Mouse (Mus musculus) left cerebral cortex, adult 8-10 months (tissue): Measurements from ENCODE around the gene Rab2b. TPM values are rescaled to one million over a fixed set of nuclear protein-coding genes. Genes with fewer than 3 reads are reported as not detected.

Source experiments
- DNase-seq, 2 experiments: peaks; one replicate each; pipeline ENCODE4 v3.0.0; 2022; ENCODE audit warnings: low spot score in 2 of 2
- total RNA-seq, 4 experiments: library from RNA; stranded (reverse); gene quantifications; 2 replicates each; pipeline ENCODE4 v1.2.4; 2022

Gene Rab2b
- total RNA-seq, 4 experiments from 2014 or later, result 34.9 to 41.4 (median 38.6) TPM

- no peak for DNase-seq
Observed at GRCm38 (mm10) chr14:52279747-52280120, 389 bp upstream of the Rab2b start.

GRCm38 (mm10) chr14:52277210-52277609 is 2.1 kb downstream of the Rab2b start:
- DNase-seq, result no peak

GRCm38 (mm10) chr14:52272781-52273180 is 6.6 kb downstream of the Rab2b start:
- no peak for DNase-seq

GRCm38 (mm10) chr14:52257484-52258213 is 21.7 kb downstream of the Rab2b start, which contains the start of gene Chd8:
TSS of gene Chd8 (minus strand) at chr14:52257780.
- DNase-seq, result peak; percentile 95 to 98

- no peak for DNase-seq
Observed at GRCm38 (mm10) chr14:52256311-52257175, 22.8 kb downstream of the Rab2b start.

- DNase-seq, result no peak
Observed at GRCm38 (mm10) chr14:52246129-52246528, 33.2 kb downstream of the Rab2b start.

GRCm38 (mm10) chr14:52244690-52245042 is 34.7 kb downstream of the Rab2b start:
- DNase-seq, result no peak

GRCm38 (mm10) chr14:52244041-52244689 is 35.2 kb downstream of the Rab2b start:
- DNase-seq, result peak; percentile 98 to 99

GRCm38 (mm10) chr14:52236216-52236615 is 43.1 kb downstream of the Rab2b start:
- DNase-seq, result no peak

GRCm38 (mm10) chr14:52235165-52235564 is 44.2 kb downstream of the Rab2b start:
- no peak for DNase-seq

- DNase-seq, result no peak
Observed at GRCm38 (mm10) chr14:52232249-52232648, 47.1 kb downstream of the Rab2b start.

GRCm38 (mm10) chr14:52225972-52226371 is 53.4 kb downstream of the Rab2b start:
- no peak for DNase-seq

- DNase-seq, result no peak
Observed at GRCm38 (mm10) chr14:52217261-52217660, 62.1 kb downstream of the Rab2b start.

Other genes with a start within 250 kb of the Rab2b start
- gene Olfr221, start 237.1 kb downstream of the Rab2b start, total RNA-seq, result not detected
- gene Hnrnpc, start 175.5 kb downstream of the Rab2b start, total RNA-seq, result 100 to 1,000 TPM; 182 to 218 (median 204) TPM
- 1 to 10 TPM in 3 of 4 experiments, under 1 TPM in 1; 0.91 to 3.1 (median 2.6) TPM for gene Rpgrip1, start 168.8 kb downstream of the Rab2b start, total RNA-seq
- 10 to 100 TPM; 59.0 to 62.8 (median 60.4) TPM for gene Supt16, start 82.1 kb downstream of the Rab2b start, total RNA-seq
- gene Chd8, start 21.8 kb downstream of the Rab2b start, total RNA-seq, result 100 to 1,000 TPM; 103 to 130 (median 111) TPM
- 10 to 100 TPM; 57.5 to 72.6 (median 62.7) TPM for gene Tox4, start 399 bp downstream of the Rab2b start, total RNA-seq
- 10 to 100 TPM; 30.0 to 35.0 (median 32.4) TPM for gene Mettl3, start 25.6 kb upstream of the Rab2b start, total RNA-seq
- 10 to 100 TPM; 36.6 to 43.7 (median 40.9) TPM for gene Sall2, start 49.2 kb upstream of the Rab2b start, total RNA-seq
- not detected for gene Olfr1513, start 76.9 kb upstream of the Rab2b start, total RNA-seq
- not detected for gene Olfr1512, start 99.6 kb upstream of the Rab2b start, total RNA-seq
- not detected for gene Olfr1511, start 117.8 kb upstream of the Rab2b start, total RNA-seq
- gene Olfr1510, start 134.8 kb upstream of the Rab2b start, total RNA-seq, result not detected
- gene Olfr1509, start 163.4 kb upstream of the Rab2b start, total RNA-seq, result not detected
- under 1 TPM in 1 of 4 experiments, not detected in 3; 0.08 TPM for gene Olfr1508, start 187.9 kb upstream of the Rab2b start, total RNA-seq
- under 1 TPM in 1 of 4 experiments, not detected in 3; 0.98 TPM for gene Olfr1507, start 216.2 kb upstream of the Rab2b start, total RNA-seq